Mouse (Mus musculus) large intestine, adult 2 months (tissue): ENCODE measurements around the gene Mettl17. TPM values are rescaled to one million over a fixed set of nuclear protein-coding genes. Genes with fewer than 3 reads are reported as not detected.
"Not testable (repeated sequence)": the region's sequence is repeated elsewhere in the genome, so short reads cannot be mapped to it uniquely, and the experiment has no call there.

Experiments used
- DNase-seq: peaks from one replicate; pipeline ENCODE4 v3.0.0-alpha.2; 2012; ENCODE audit warnings: low read depth, low spot score
- WGBS: fragments of 180-500 bp; shearing (Covaris S2); methylation state at CpG from one replicate; pipeline ENCODE4 v1.1.7; 2018; 5-methylcytosine and 5-hydroxymethylcytosine counted together
- polyA plus RNA-seq: library from polyadenylated mRNA; depleted of rRNA; stranded (reverse); fragments of >200 nt; gene quantifications from 2 replicates; pipeline ENCODE4 v1.2.3, GENCODE M21; 2012; rRNA removed

Mettl17 gene
- polyA plus RNA-seq, 1 experiment: 32.7 TPM

- no peak for DNase-seq
- WGBS: 95% methylated on average over 2 of the region's 2 CpGs
Measured at GRCm38 (mm10) chr14:51922910-51923309, 38.3 kb downstream of the Mettl17 start.

- no peak for DNase-seq
- 90% methylated on average over 4 of the region's 4 CpGs for WGBS
Measured at GRCm38 (mm10) chr14:51923492-51923891, 38.9 kb downstream of the Mettl17 start.

GRCm38 (mm10) chr14:51926930-51927329 is 42.3 kb downstream of the Mettl17 start:
- DNase-seq: not testable (repeated sequence)
- 97% methylated on average over 11 of the region's 11 CpGs for WGBS

- DNase-seq: no peak
- WGBS: 47% methylated on average over 8 of the region's 8 CpGs
Measured at GRCm38 (mm10) chr14:51929309-51929943, 44.8 kb downstream of the Mettl17 start.

- DNase-seq: no peak
- WGBS: 37% methylated on average over 9 of the region's 9 CpGs
Measured at GRCm38 (mm10) chr14:51929968-51930367, 45.3 kb downstream of the Mettl17 start.

GRCm38 (mm10) chr14:51930824-51931223 is 46.2 kb downstream of the Mettl17 start:
- no peak for DNase-seq
- WGBS: 23% methylated on average over 5 of the region's 5 CpGs

- 12% methylated on average over 10 of the region's 10 CpGs for WGBS
- DNase-seq: no peak
Measured at GRCm38 (mm10) chr14:51932092-51933020, 47.7 kb downstream of the Mettl17 start.

GRCm38 (mm10) chr14:51939005-51939404 is 54.4 kb downstream of the Mettl17 start:
- 83% methylated on average over 9 of the region's 9 CpGs for WGBS
- DNase-seq: no peak

- peak; percentile 45 for DNase-seq
- WGBS: 28% methylated on average over 8 of the region's 8 CpGs
Measured at GRCm38 (mm10) chr14:51940944-51941560, 56.4 kb downstream of the Mettl17 start.

- no peak for DNase-seq
- WGBS: 55% methylated on average over 9 of the region's 9 CpGs
Measured at GRCm38 (mm10) chr14:51941577-51941976, 56.9 kb downstream of the Mettl17 start.

GRCm38 (mm10) chr14:51942236-51942635 is 57.6 kb downstream of the Mettl17 start:
- DNase-seq: no peak
- 74% methylated on average over 7 of the region's 7 CpGs for WGBS

Other genes with a start within 250 kb of the Mettl17 start
- not detected in 2 replicates for gene Gm4181, start 249.2 kb upstream of the Mettl17 start, polyA plus RNA-seq
- not detected in 2 replicates for gene Gm17079, start 189.4 kb upstream of the Mettl17 start, polyA plus RNA-seq
- gene Gm5800, start 167.7 kb upstream of the Mettl17 start, polyA plus RNA-seq: not detected in 2 replicates
- gene Ang4, start 111.3 kb upstream of the Mettl17 start, polyA plus RNA-seq: 726 and 776 TPM in 2 replicates
- not detected in 2 replicates for gene AY358078, start 84.8 kb upstream of the Mettl17 start, polyA plus RNA-seq
- not detected in 2 replicates for gene Ear6, start 31.1 kb upstream of the Mettl17 start, polyA plus RNA-seq
- 0.62 and 0.69 TPM in 2 replicates for gene Slc39a2, start 8.0 kb downstream of the Mettl17 start, polyA plus RNA-seq
- gene Ndrg2, start 29.3 kb downstream of the Mettl17 start, polyA plus RNA-seq: 32.4 and 33.6 TPM in 2 replicates
- not detected in 2 replicates for gene Tppp2, start 33.6 kb downstream of the Mettl17 start, polyA plus RNA-seq
- gene Rnase13, start 37.9 kb downstream of the Mettl17 start, polyA plus RNA-seq: not detected in 2 replicates
- 21.2 and 22.0 TPM in 2 replicates for gene Arhgef40, start 99.9 kb downstream of the Mettl17 start, polyA plus RNA-seq
- gene Tmem253, start 130.8 kb downstream of the Mettl17 start, polyA plus RNA-seq: 73.8 and 101 TPM in 2 replicates
- gene Zfp219, start 135.9 kb downstream of the Mettl17 start, polyA plus RNA-seq: 39.7 and 54.2 TPM in 2 replicates
- not detected in 2 replicates for gene Olfr221, start 157.6 kb downstream of the Mettl17 start, polyA plus RNA-seq
- gene Hnrnpc, start 219.2 kb downstream of the Mettl17 start, polyA plus RNA-seq: 83.7 and 86.7 TPM in 2 replicates
- 0.84 and 1.6 TPM in 2 replicates for gene Rpgrip1, start 225.9 kb downstream of the Mettl17 start, polyA plus RNA-seq